Mouse (Mus musculus) CH12.LX (cell line): ENCODE measurements around the gene B4galt3.

Experiments used
- BHLHE40 ChIP-seq: IDR thresholded peaks from 2 replicates; pipeline ENCODE4 v1.6.1; 2011; ENCODE audit warnings: mild to moderate bottlenecking, low read depth, low read length, improper control_type of control experiment
- CHD1 ChIP-seq: IDR thresholded peaks from 2 replicates; pipeline ENCODE4 v1.6.1; 2012; ENCODE audit warnings: low read depth, low read length, improper control_type of control experiment, inconsistent platforms
- CHD2 ChIP-seq: IDR thresholded peaks from 2 replicates; pipeline ENCODE4 v1.6.1; 2011; ENCODE audit warnings: low read length, improper control_type of control experiment
- CTCF ChIP-seq, 2 experiments: IDR thresholded peaks in 1 of 2; conservative IDR thresholded peaks in 1 of 2; 2 replicates each; pipeline ENCODE4 v1.5.1; 2011 to 2012; ENCODE audit warnings: low read depth in 2 of 2, low read length in 2 of 2, improper control_type of control experiment in 1 of 2, inconsistent platforms in 1 of 2, mild to moderate bottlenecking in 1 of 2, moderate library complexity in 1 of 2
- JUND ChIP-seq: conservative IDR thresholded peaks from 2 replicates; pipeline ENCODE4 v1.6.1; 2011; ENCODE audit warnings: low read depth, low read length, improper control_type of control experiment
- MAFK ChIP-seq: IDR thresholded peaks from 2 replicates; pipeline ENCODE4 v1.6.1; 2011; ENCODE audit warnings: low read length, improper control_type of control experiment; ENCODE audit not compliant: insufficient replicate concordance
- MAX ChIP-seq: IDR thresholded peaks from 2 replicates; pipeline ENCODE4 v1.6.1; 2011; ENCODE audit warnings: low read length, improper control_type of control experiment
- MXI1 ChIP-seq: IDR thresholded peaks from 2 replicates; pipeline ENCODE4 v1.6.1; 2011; ENCODE audit warnings: mild to moderate bottlenecking, low read depth, low read length, improper control_type of control experiment
- NELFE ChIP-seq: IDR thresholded peaks from 2 replicates; pipeline ENCODE4 v1.6.1; 2011; ENCODE audit warnings: low read depth, low read length, improper control_type of control experiment
- POLR2A ChIP-seq: IDR thresholded peaks from 2 replicates; pipeline ENCODE4 v1.6.1; 2011; ENCODE audit warnings: low read depth, mild to moderate bottlenecking, improper control_type of control experiment, low read length
- RCOR1 ChIP-seq: conservative IDR thresholded peaks from 2 replicates; pipeline ENCODE4 v1.6.1; 2012; ENCODE audit warnings: low read depth, mild to moderate bottlenecking, inconsistent platforms, low read length, improper control_type of control experiment
- UBTF ChIP-seq: IDR thresholded peaks from 2 replicates; pipeline ENCODE4 v1.6.1; 2012; ENCODE audit warnings: low read depth, mild to moderate bottlenecking, inconsistent platforms, low read length, improper control_type of control experiment, moderate library complexity

DNA sequence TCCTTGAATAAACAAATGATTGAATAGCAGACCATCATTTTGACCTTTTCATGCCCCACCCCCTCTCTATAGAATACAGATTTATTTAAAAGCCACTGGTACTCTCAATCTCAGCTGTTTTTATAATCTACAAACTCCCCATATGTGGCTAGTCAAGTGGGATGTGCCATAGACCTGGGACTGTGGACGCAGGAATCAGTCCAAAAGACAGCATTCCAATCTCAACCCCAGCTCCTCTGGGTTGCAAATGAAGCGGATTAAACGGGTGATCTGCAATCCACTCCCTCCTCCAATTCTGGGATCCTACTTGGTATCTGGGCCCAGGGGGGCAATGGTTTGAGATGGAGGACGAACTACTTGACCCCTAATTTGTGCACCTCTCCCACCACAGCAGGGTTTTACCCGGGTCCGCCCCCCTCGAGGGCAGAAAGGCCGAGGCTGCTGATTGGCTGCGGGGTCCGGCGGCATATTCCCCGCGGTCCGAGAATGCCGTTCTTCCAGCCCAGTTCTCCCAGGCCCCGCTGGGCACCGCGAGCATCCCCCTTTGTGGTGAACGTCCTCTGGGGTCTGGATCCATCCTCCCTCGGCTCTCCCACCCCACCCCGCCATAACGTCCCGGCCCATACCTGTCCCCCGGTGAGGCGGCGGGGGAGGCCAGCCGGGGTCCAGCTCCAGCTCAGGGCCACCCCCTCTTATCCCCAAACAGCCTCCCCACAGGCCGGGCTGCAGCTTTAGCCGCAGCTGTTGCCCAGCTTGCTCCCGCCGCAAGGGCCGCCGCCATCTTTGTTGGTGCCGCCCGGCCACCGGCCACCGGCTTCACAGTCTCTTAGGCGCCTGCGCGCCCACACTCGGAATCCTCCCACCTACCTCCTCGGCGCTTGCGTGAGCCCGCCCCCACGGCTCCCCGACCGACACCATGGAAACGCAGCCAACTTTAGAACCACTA, 17.3 kb downstream of the B4galt3 start, which contains the start of gene Usp21:
- peak; percentile 89 for TF ChIP-seq POLR2A
- no peak for TF ChIP-seq JUND
- no peak for TF ChIP-seq CTCF (conservative IDR thresholded peaks at IDR 0.05 in 1 of 2, IDR thresholded peaks at IDR 0.05 in 1 of 2; ENCODE audit: low read depth in 2 of 2, low read length in 2 of 2)
- no peak for TF ChIP-seq UBTF
- TF ChIP-seq RCOR1 = no peak
- peak; percentile 87 for TF ChIP-seq NELFE
- TF ChIP-seq BHLHE40 = no peak
- TF ChIP-seq MXI1 = peak; percentile 78
- TF ChIP-seq MAFK = no peak
- no peak for TF ChIP-seq MAX
- no peak for TF ChIP-seq CHD1
- no peak for TF ChIP-seq CHD2
